Mouse (Mus musculus): ENCODE results near the gene Tex35. TPM values are rescaled to one million over a fixed set of nuclear protein-coding genes. Genes with fewer than 3 reads are reported as not detected.

Gene Tex35
- total RNA-seq, 2 experiments from 2014 or later: not detected

DNA sequence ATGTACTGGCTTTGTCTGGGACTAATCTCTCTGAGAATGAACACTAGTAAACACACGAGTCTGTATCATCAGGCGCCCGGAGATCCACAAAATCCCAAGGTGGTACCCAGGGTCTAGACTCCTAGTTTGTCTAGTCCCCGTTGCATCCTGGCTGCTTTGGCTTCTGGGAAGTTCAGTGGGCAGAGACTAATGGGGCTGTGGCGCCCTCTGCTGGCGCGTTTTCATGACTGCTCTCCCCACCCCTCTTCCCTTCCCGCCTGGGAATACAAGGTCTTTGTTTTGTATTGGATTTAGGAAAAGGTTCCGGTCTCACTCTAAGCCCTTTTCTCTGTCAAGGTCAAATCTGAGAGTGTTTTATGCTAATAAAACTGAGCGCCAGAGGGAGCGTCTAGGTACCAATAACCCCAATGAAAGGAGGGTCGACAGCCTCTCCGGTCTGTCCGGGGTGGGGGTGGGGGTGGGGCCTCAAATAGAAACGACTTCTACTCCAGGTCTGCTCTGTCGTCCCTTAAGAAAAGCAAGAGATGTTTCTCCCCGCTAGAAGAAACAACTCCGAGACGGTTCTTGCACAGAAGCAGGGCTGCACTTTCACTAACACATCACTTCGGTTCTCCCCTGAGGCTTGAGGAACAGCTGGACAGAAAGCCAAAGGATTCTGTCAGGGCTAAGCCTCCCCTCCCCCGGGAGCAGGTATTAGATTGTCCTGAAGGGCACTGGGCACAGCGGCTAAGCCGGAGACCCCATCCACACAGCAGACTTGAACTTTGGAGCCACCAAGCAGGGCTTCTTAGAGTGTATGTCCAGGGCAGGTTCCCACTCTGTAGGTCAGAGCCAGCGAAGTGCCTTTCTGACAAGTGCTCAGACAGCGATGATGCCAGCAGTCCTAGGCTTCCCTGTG is 22.1 kb downstream of the Tex35 start:
- ATAC-seq (replicated peaks; ENCODE audit: low FRiP score, poor library complexity, severe bottlenecking): no peak

DNA sequence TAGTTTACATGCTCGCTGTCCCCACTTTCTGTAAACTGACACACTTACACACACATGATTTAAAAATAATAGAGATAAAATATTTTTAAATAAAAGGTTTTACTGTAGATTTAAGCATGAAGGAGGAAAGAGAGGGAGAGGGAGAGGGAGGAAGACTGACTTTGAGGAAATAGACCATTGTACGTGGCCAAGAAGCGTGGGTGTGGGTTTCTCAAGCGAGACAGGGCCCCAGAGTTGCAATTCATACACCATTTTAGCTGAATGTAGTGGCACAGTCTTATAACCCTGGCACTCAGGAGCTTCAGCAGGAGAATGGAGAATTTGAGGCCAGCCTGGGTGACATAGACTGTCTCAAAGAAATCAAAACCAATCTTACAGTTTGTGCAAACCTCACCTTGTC is 25.5 kb downstream of the Tex35 start:
- no peak for ATAC-seq (replicated peaks; ENCODE audit: low FRiP score, poor library complexity, severe bottlenecking)

DNA sequence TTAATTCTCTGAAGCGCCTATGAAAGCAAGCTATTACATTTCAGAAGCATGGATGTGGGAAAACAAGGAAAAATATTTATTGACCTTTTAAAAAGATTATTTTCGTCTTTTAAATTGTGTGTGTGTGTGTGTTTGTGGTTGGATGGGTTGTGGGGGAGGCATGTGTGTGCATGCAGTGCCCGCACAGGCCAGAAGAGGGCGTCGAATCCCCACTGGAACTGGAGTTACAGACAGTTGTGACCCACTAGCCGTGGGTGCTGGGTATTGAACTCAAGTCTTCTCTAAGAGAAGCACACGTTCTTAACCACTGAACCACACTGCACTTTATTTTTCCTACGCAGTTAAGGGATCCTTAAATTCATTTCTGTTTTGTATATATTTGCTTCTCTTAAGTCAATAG is 26.5 kb downstream of the Tex35 start:
- ATAC-seq (replicated peaks; ENCODE audit: low FRiP score, poor library complexity, severe bottlenecking): no peak

DNA sequence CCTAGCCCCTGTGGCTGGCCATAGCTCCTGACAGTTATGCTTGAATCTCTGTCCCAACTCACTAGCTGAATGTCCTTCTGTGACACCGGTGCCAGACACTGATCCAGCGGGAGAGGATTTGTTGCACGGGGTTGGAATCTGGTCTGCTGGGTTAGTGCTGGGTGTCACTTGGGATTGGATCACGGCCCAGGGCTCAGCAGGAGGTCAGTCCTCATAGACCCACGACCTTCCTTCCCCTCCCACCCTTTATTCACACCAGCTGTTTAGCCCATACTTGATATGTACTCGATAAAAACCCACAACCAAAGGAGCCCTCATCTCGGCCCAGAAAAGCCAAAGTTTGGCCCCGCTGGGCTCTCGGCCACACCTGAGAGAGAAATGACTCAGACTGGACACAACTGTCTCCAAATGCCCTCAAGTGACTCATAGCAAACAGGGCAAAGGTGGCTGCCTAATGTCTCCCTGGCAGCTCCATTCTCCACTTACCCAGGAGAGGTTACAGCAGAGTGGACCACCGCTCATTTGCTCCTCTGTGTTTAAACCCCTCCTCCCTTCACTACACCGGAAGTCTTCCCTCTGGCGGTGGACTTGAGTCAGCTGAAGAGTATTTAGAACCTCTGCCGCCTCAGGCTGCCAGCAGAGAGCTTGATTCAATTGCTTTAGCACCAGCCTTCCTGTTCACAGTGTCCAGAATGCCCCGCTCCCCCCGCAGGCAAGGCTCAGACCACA is 27.2 kb downstream of the Tex35 start:
- no peak for ATAC-seq (replicated peaks; ENCODE audit: low FRiP score, poor library complexity, severe bottlenecking)

DNA sequence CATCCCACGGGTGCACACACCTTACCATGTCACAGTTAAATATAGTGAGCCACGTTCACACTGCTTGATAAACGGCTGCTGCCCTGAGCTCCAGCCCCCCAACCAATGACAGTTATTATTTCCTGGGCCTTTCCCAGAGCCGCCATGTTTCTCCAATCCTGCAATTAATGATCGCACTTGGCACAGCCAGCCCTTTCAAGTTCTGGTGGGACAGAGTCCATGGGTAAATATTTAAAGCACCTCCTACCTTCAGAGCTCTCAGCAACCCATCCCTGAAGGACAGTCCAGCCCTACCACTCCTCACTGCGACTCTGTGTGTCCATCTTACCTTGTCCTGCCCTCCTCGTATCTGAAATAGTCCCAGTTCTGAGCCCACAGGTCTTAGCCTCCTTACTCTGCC is 28.4 kb downstream of the Tex35 start:
- ATAC-seq (replicated peaks; ENCODE audit: low FRiP score, poor library complexity, severe bottlenecking): no peak

DNA sequence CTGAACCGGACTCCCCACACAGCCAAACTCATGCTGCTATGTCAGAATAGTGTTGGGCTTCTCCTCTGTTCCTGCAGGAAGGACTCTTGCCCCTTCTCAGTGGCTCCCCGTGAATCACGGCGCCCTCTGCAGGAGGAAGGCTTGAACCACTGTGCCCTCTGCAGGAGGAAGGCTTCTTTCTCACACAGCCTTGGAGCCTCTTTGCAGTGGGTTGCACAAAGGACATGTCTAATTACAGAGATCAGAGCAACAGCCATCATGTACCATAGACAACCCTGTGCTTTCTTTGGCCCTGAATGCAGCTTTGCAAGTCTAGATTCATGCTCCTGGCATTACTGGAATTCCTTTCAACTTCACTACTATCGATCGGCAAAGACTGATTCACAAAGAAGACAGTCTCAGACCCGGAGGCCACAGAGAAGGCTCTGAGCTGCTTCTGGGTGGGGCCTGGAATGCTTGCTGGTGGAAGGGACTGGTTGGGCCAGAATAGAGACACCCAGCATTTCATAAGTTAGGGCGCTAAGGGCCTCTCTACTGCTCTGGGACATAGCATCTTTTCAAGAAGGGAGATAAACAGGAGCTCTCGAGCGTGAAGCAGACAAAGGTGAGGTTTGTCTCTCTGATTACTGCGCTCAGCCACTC is 29.0 kb downstream of the Tex35 start:
- ATAC-seq (replicated peaks; ENCODE audit: low FRiP score, poor library complexity, severe bottlenecking): no peak

DNA sequence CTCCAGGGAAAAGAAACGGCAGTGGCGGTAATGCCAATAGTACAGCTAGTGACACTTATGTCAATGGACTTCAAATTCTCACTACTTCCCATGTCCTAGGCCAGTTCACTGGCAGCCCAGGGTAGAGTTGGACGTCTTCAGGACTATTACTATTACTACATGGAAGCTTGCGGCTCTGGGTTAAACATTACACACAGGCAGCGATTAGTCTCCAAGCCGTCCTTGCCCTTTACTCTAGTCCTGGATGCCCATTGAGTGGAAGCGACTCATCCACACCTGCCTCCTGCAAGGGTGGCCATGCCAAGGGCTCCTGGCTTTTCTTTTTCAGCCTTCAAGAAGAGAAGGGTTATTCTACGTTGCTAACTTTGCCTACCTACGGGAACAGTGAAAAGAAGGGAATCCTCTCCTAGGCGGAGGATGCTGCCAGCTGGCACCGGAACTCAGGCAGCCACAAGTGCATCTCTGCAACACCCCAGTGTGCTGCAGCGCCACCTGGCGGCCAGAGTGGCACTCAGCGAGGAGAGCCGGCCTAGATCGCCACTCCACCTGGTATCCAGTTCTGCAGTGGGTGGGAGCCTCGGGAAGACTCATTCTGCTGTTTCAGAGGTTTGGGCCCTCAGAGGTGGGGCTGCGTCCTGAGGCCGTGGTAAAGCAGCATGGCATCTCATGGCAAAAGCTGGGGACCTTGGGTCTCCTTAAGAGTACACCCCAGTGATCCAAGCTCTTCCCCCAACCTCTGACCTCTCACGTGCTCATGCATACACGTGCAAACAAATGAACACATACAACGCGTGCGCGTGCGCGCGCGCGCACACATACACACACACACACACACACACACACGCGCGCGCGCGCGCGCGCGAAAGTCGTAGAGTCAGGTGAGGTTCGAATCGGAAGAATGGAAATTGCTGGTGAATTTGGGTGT is 31.4 kb downstream of the Tex35 start:
- peak; percentile 80 for ATAC-seq (replicated peaks; ENCODE audit: low FRiP score, poor library complexity, severe bottlenecking)

DNA sequence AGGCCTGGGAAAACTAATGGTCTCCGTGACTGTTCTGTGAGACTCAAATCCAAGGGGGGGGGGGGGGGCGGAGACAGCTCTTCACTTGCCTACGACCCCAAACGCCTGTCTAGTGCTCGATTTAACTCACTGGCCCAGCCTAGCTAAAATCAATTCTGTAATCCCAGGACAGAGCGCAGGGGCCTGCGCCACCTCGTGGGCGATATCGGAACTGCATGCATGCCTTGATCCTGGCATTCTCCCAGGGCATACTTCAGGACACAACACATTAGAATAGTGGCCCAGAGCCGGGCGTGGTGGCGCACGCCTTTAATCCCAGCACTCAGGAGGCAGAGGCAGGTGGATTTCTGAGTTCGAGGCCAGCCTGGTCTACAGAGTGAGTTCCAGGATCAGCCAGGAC is 32.2 kb downstream of the Tex35 start:
- ATAC-seq (replicated peaks; ENCODE audit: low FRiP score, poor library complexity, severe bottlenecking): peak; percentile 64; the same call in 1 of the 2 replicates

DNA sequence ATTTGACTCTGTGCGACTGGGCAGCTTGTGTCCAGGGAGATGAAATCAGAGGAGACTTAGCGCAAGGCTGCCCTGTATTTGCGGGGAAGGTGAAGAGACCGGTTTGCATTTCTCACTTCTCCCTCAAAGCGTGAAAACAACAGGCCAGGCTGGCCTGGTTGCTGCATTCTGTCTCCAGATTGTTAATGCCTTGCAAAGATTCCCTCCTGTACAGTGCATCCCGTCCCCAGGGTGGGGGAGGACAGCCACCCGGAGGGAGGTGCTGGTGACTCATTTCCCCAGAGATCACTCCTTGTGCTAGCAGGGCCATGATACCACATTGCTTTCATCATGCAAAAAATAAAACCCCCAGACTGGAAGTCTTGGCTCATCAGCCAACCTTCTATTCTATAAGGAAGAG is 33.5 kb downstream of the Tex35 start:
- ATAC-seq (replicated peaks; ENCODE audit: low FRiP score, poor library complexity, severe bottlenecking): no peak

DNA sequence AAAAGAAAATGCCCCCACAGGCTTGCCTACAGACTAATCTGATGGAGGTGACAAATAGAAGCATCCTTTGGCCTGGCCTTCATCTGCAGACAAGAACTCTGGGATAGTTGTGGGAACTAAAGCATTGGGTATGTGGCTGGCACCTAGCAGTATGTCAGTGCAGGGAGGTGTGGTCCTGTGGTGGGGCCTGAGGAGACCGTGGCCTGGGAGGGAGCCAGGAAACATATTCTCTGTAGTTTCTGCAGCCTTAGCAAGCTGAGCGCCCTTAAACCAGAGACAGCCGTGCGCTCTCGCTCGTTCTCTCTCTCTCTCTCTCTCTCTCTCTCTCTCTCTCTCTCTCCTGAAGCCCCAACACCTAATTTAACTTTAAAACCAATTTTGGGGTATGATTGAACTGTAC is 34.1 kb downstream of the Tex35 start:
- no peak for ATAC-seq (replicated peaks; ENCODE audit: low FRiP score, poor library complexity, severe bottlenecking)

DNA sequence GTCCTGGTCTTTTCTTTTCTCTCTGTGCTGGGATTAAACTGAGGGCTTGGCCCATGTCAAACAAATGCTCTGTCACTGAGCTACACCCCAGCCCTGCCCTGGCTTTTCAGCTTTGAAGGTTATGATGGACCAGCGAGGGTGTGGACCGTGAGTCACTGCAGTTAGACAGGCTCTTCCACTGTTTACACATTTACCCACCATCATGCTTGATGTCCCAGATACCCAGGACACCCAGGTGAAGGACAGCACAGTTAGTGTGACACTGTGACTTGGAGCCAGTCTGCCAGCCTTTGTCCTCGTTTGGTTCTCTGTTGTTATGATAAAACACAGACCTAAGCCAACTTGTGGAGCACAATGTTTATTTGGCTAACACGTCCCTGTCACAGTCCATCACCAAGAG is 34.9 kb downstream of the Tex35 start:
- no peak for ATAC-seq (replicated peaks; ENCODE audit: low FRiP score, poor library complexity, severe bottlenecking)

DNA sequence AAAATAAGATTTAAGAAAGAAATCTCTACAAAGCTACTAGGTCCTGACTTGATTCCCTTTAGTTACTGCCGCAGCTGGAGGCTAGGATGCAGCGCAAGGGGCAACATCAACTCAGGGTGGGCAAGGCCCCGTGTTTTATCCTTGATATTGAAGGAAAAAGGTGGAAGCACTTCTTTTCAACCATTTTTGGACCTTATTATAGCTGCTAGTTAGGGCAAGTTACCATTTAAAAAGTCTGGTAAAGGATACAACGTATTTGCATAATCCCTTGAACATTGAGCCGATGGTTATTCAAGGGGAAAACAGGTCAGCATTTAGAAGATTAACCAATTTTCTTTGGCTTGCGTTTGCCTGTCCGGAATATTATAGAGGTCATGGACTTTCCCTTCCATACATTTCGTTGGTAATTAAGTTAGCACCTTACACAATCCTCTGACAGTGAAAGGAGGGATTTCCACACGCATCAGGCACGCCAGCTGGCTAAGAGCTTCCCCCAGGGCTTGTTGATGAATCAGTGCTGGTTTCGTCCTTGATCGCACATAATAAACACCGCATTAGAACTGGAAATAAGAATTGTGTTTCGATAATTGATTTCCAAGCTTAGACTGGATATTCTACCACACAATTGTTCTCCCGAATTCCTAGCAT is 39.2 kb downstream of the Tex35 start:
- no peak for ATAC-seq (replicated peaks; ENCODE audit: low FRiP score, poor library complexity, severe bottlenecking)

DNA sequence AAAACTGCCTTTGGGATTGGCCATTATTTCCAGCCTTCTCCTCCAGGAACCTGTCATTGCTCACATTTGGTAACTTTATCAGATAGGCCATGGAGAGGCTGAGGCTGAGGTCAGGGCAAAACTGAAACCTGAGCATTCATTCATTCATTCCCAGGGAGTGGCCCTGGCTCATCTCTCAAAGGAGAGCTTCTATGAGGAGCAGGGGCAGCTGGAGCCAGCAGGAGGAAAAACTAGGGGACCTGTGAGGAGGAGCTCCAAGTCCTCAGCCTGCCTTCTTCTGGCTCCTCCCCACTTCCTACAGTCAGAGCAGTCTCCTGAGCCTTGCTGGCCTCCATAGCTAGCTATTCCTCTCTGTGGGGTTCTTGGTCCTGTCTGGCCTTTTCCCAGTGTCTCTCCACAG is 40.2 kb downstream of the Tex35 start:
- ATAC-seq (replicated peaks; ENCODE audit: low FRiP score, poor library complexity, severe bottlenecking): no peak

DNA sequence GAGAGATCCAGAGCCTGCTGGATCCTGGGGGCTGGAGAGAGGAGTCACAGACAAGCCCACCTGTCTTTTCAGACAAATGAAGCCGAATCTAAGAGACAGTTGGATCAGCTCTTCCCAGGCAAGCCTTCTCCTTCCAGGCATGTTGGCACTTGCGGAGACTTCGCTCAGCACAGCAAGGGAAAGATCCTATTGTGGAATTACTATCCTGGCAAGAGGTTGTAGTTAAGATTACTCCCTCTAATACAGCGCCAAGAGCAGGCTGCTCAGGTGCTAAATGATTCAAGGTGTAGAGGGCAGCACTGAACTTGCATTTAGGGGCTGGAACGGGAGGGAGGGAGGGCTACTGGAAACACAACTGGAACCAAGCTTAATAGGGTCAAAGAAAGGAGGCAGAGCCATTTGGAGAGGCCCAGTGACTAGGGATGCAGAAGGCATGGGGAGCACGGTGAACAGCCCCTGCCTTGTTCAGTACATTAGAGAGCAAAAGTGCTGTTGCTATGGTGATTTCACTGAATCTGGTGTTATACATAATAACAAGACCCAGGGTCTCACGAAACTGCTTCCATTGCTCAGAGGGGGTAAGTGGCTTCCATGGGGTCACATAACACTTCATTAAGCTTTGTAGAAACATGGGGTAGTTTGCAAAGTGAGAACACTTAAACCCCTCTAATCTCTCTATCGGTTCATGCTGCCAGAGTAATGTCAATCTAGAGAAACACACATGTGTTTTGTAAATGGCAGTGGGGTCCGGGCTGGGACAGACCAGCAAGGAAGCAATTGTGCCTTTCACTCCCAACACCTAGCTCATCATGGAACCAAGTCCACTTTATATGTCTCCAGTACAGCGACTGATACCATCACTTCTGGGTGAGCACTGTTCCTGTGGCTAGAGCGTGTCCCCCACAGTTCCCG is 42.4 kb downstream of the Tex35 start:
- ATAC-seq (replicated peaks; ENCODE audit: low FRiP score, poor library complexity, severe bottlenecking): no peak

DNA sequence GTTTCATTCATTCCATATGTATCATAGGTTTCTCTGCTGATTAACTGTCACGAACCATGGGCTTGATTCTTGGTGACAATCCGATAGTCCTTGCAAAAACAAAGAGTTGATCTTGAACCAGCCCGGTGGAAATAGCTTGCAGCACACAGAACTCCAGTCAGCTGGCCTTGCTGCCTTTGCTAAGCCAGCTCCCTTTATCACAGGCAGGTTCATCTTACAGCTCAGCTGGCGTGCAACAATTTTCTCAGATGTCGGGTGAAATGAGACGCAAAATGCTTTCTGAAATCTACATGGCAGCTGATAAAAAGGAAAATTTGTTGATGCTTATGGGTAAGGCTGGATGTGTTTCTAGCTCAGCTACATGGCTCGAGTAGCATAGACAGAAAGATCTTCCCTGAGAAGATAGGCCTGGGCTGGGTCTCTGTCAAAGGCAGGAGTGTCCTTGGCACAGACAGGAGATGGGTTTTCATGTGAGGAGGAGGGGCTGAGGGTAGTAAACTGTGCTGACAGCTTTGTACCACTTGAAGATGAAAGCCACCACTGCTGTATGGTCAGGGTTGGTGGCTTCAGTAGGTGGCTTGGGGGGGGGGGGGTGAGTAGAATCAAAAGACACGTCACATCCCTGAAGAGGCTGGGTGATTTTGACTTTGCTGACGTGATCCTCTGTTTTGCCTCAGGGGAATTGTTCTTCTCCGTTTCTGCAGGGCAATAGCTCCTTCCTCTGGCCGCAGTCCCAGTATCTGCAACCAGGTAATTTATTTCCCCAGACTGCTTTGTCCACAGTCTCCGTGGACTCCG is 45.0 kb downstream of the Tex35 start:
- ATAC-seq (replicated peaks; ENCODE audit: low FRiP score, poor library complexity, severe bottlenecking): no peak

DNA sequence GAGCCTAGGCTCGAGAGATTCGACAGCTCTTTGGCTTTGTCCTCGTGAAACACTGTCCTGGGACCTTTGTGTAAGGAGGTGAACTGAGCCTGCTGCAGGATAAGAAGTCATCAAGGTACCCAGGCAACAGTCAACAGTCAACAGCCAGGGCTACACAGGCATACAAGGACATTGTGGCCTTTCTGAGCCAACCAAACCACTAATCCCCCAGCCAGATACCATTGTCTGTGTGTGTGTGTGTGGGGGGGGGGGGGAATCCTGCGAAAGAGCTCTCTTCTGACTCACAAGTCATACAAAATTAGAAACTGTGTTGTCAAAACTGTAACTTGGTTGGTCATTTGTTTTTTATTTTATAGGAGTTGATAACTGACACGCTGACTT is 46.0 kb downstream of the Tex35 start:
- no peak for ATAC-seq (replicated peaks; ENCODE audit: low FRiP score, poor library complexity, severe bottlenecking)

DNA sequence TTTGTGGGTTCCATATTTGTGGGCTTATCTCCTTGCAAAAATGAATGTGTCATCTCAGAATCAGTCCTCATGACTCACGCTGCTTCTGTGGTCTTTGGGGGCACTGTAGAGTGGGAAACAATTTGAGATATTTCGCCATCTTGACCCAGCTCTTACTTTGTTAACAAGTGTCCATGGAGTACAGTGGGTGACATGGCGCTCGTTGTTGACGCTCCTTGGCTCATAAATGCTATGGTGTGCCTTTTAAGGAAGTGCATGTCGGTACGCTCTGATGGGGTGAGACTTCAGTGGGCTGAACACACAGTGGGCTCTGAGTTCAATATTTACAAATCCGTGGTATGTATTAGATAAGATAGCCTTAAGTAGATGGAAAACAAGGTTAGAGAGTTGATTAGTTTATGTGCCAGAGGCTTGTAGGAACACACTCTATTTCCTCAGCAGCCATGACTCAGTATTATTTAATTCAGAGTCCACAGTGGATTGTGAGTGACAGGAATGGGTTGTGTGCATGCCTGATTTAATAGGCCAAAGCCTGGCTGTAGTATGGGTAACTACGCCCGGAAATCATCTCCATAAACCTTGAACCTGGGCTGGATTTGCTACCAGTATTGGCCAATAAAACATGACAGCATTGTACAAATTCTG is 46.6 kb downstream of the Tex35 start:
- no peak for ATAC-seq (replicated peaks; ENCODE audit: low FRiP score, poor library complexity, severe bottlenecking)

Data from erythroid progenitor cell, adult 5-6 weeks (primary cell).